Mouse (Mus musculus) myocyte (in vitro differentiated cells): ENCODE data around the gene Prrc2c.

Source experiments
- CEBPB ChIP-seq: IDR thresholded peaks from 2 replicates; pipeline ENCODE4 v1.6.1; 2011; ENCODE audit warnings: mild to moderate bottlenecking, moderate library complexity; ENCODE audit not compliant: poor library complexity, insufficient read depth, severe bottlenecking
- MYOD1 ChIP-seq, 3 experiments: IDR thresholded peaks; one replicate each; pipeline ENCODE4 v1.6.1; 2011; ENCODE audit warnings: control low read depth in 2 of 3, low read depth in 2 of 3, mild to moderate bottlenecking in 2 of 3, moderate library complexity in 1 of 3; ENCODE audit not compliant: insufficient read length in 2 of 3, control insufficient read depth in 1 of 3
- MYOG ChIP-seq, 3 experiments: IDR thresholded peaks; one replicate each; pipeline ENCODE4 v1.6.1; 2011; ENCODE audit warnings: control low read depth in 2 of 3, low read depth in 2 of 3, mild to moderate bottlenecking in 2 of 3; ENCODE audit not compliant: insufficient read length in 2 of 3, control insufficient read depth in 1 of 3, insufficient read depth in 1 of 3
- POLR2A ChIP-seq: IDR thresholded peaks from one replicate; pipeline ENCODE4 v1.6.1; 2011; ENCODE audit warnings: low read depth, mild to moderate bottlenecking, control low read depth, moderate library complexity; ENCODE audit not compliant: insufficient read length
- POLR2AphosphoS2 ChIP-seq: IDR thresholded peaks from one replicate; pipeline ENCODE4 v1.6.1; 2011; ENCODE audit warnings: low read depth, control low read depth; ENCODE audit not compliant: insufficient read length
- REST ChIP-seq: IDR thresholded peaks from one replicate; pipeline ENCODE4 v1.6.1; 2011; ENCODE audit warnings: mild to moderate bottlenecking, control low read depth, moderate library complexity; ENCODE audit not compliant: insufficient read depth, insufficient read length
- TCF12 ChIP-seq: IDR thresholded peaks from one replicate; pipeline ENCODE4 v1.6.1; 2011; ENCODE audit warnings: mild to moderate bottlenecking, control low read depth; ENCODE audit not compliant: poor library complexity, insufficient read depth, severe bottlenecking
- USF1 ChIP-seq: IDR thresholded peaks from one replicate; pipeline ENCODE4 v1.6.1; 2011; ENCODE audit warnings: low read depth, mild to moderate bottlenecking, control low read depth, moderate library complexity

DNA sequence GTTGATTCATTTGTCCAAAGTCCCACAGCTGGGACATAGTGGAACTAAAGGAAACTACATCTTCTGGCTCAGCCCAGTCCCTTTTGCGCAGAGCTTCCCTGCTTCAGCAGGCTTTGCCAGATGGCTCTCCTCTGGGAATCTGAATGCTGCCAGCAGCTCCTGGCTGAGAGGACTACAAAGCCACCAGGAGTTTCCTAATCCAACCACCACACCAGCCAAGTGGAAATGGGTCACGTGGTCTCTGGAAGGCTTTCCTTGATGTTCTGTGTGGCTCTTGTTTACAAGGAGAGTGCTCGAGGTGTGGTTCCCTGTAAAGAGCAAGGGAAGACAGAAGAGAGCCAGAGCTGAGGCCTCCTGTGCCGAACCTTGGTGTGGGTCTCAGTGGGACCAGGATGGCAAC, 96.6 kb downstream of the Prrc2c start:
- peak; percentile 77 for TF ChIP-seq USF1
- no peak for TF ChIP-seq POLR2A
- no peak for TF ChIP-seq CEBPB
- no peak for TF ChIP-seq TCF12
- TF ChIP-seq POLR2AphosphoS2 = no peak
- TF ChIP-seq MYOG (IDR thresholded peaks at IDR 0.05; ENCODE audit: control insufficient read depth in 1 of 3, insufficient read depth in 1 of 3, insufficient read length in 2 of 3, low read depth in 2 of 3) = no peak
- TF ChIP-seq REST = no peak
- TF ChIP-seq MYOD1 (IDR thresholded peaks at IDR 0.05; ENCODE audit: control insufficient read depth in 1 of 3, insufficient read length in 2 of 3, low read depth in 2 of 3) = no peak
